Mouse (Mus musculus): ENCODE data around the gene Vmn1r64. TPM values are rescaled to one million over a fixed set of nuclear protein-coding genes. Genes with fewer than 3 reads are reported as not detected.
"Not testable (repeated sequence)": the region's sequence is repeated elsewhere in the genome, so short reads cannot be mapped to it uniquely, and the experiment has no call there.

The Vmn1r64 gene
- not detected in 2 replicates for polyA plus RNA-seq (2011; ENCODE audit: insufficient read length, low read depth, missing spikeins)

DNA sequence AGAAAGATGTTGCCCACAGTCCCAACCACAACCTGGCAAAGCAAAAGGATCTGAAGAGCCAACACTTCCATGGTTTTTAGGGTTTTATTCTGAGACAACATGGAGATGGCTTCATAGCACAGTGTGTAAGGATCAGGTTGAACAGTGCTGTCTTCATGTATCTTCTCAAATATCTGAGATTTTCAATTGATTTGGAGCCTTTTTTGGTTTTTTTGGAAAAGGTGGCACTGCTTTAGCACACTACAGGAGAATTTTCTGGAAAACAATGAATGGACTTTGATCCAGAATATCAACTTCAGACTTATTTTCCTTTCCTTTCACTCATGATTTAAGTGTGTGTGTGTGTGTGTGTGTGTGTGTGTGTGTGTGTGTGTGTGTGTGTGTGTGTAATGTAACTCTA lies at the start of gene Vmn1r64:
TSS of gene Vmn1r64 (minus strand) at position 101 of the 400 bp plus-strand sequence.
- TF ChIP-seq POLR2A (IDR thresholded peaks at IDR 0.05; ENCODE audit: low read depth, low read length) (no peak), CTCF (IDR thresholded peaks at IDR 0.05; ENCODE audit: borderline replicate concordance, insufficient read depth, low read length) (no peak)
- Histone ChIP-seq H3K27ac (ENCODE audit: insufficient read depth, low read length) (no peak within 1 kb of the TSS), H3K4me1 (ENCODE audit: control insufficient read depth, insufficient read depth, low read length) (no peaks in the 10 kb centered on the region), H3K4me3 (ENCODE audit: insufficient read depth, low read length) (no peak within 1 kb of the TSS)

DNA sequence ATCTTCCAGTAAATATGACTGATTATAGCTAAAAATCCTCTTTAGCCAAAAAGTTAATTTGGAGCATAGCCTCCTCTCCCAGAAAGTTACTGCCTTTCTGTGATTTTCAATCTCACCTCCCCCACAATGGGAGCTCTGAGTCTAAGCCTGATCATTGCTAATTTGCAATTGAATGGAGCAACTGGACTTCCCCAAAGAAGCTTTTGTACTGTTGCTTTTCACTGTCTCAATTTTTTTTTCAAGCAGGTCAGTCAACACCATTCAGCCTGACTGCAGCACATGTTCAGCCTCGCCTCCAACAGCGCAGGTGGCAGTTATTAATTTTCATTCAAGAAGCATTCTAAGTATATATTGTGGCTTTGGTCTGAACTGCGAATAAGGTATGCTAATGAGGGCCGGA lies 14.9 kb upstream of the Vmn1r64 start:
- no peak for TF ChIP-seq POLR2A (IDR thresholded peaks at IDR 0.05; ENCODE audit: low read depth, low read length)
- Histone ChIP-seq H3K4me3 (ENCODE audit: insufficient read depth, low read length) (no peak overlapping the region), H3K4me1 (ENCODE audit: control insufficient read depth, insufficient read depth, low read length) (no peaks in the 10 kb centered on the region), H3K27ac (ENCODE audit: insufficient read depth, low read length) (no peak overlapping the region)

DNA sequence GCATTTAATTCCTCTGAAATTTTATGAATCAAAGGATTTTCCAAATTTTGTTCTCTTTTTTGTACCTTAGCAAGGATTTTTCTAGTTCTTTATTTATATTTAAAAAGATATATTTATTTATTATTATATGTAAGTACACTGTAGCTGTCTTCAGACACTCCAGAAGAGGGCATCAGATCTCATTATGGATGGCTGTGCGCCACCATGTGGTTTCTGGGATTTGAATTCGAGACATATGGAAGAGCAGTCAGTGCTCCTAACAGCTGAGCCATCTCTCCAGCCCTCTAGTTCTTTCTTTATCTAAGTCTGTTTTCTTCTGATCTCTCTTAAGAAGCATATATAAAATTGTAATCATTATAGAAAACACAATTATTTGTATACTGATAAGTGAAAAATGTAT lies 12.9 kb upstream of the Vmn1r64 start:
- H3K27ac ChIP-seq (ENCODE audit: insufficient read depth, low read length), result not testable (repeated sequence)

More for the DNA sequence above, 12.9 kb upstream of the Vmn1r64 start:
- not testable (repeated sequence) for H3K4me3 ChIP-seq (ENCODE audit: insufficient read depth, low read length); H3K4me1 ChIP-seq (ENCODE audit: control insufficient read depth, insufficient read depth, low read length)

Other genes with a start within 250 kb of the Vmn1r64 start
- gene Vmn1r62, start 210.9 kb downstream of the Vmn1r64 start, polyA plus RNA-seq (2011; ENCODE audit: insufficient read length, low read depth, missing spikeins), result not detected in 2 replicates
- not detected in 2 replicates for gene Vmn1r63, start 79.1 kb downstream of the Vmn1r64 start, polyA plus RNA-seq (2011; ENCODE audit: insufficient read length, low read depth, missing spikeins)
- not detected in 2 replicates for gene Vmn1r65, start 126.5 kb upstream of the Vmn1r64 start, polyA plus RNA-seq (2011; ENCODE audit: insufficient read length, low read depth, missing spikeins)
- 0.18 TPM in 1 of 2 replicates, not detected in the other for gene Nlrp4c, start 160.6 kb upstream of the Vmn1r64 start, polyA plus RNA-seq (2011; ENCODE audit: insufficient read length, low read depth, missing spikeins)

All from embryonic fibroblast, embryonic 13.5 days (primary cell).